Comparison of ENCODE assay signal across 8 mouse cellular contexts in genomic region chr2:153292305-153292861, GRCm38 (mm10). TPM values are rescaled to one million over a fixed set of nuclear protein-coding genes. Genes with fewer than 3 reads are reported as not detected.
DNase-seq lines count a peak whose midpoint lies in the region; ATAC-seq lines count a peak whose summit lies in the region.

No protein-coding gene starts in this region.

- H3K4me1 ChIP-seq in hindbrain, embryonic 15.5 days (replicated peaks), result peaks cover 26% of the 10 kb centered on the region
- H3K4me1 ChIP-seq in liver, embryonic 15.5 days (replicated peaks), result peaks cover 22% of the 10 kb centered on the region
- H3K4me1 ChIP-seq in neural tube, embryonic 13.5 days (replicated peaks), result peaks cover 41% of the 10 kb centered on the region

- no peaks in the 10 kb centered on the region for H3K9me3 ChIP-seq in hindbrain, embryonic 15.5 days
- H3K9me3 ChIP-seq in liver, embryonic 15.5 days (replicated peaks), result no peaks in the 10 kb centered on the region
- no peaks in the 10 kb centered on the region for H3K9me3 ChIP-seq in neural tube, embryonic 13.5 days

- peak; percentile 37 to 61 for DNase-seq in right cerebral cortex, postnatal 10 days (ENCODE audit: low spot score in 2 of 2)
- no peak for DNase-seq in right cerebral cortex, adult 2 months (ENCODE audit: low spot score in 2 of 2)
- peak; percentile 46 for DNase-seq in c-Kit-positive CD71-negative TER-119-negative erythroid progenitor cells, embryonic 14.5 days (ENCODE audit: low read depth)
- no peak for DNase-seq in urinary bladder, postnatal 36 days (ENCODE audit: low spot score in 2 of 2)
- no peak for DNase-seq in right cerebral cortex, postnatal 25 days

- peak overlapping the region; percentile 82 for H3K4me3 ChIP-seq in hindbrain, embryonic 15.5 days
- H3K4me3 ChIP-seq in liver, embryonic 15.5 days (replicated peaks), result peak overlapping the region; percentile 78
- peak overlapping the region; percentile 99 for H3K4me3 ChIP-seq in neural tube, embryonic 13.5 days

- H3K9ac ChIP-seq in hindbrain, embryonic 15.5 days, result peak overlapping the region; percentile 90
- H3K9ac ChIP-seq in liver, embryonic 15.5 days, result peak overlapping the region; percentile 79; the same call in 1 of the 2 replicates
- peak overlapping the region; percentile 98 for H3K9ac ChIP-seq in neural tube, embryonic 13.5 days

- H3K27ac ChIP-seq in hindbrain, embryonic 15.5 days (replicated peaks), result no peak overlapping the region
- H3K27ac ChIP-seq in liver, embryonic 15.5 days (replicated peaks), result 0 out of 2 replicates have a peak overlapping the region, but pooled peaks have one; percentile 59
- no peak overlapping the region for H3K27ac ChIP-seq in neural tube, embryonic 13.5 days (replicated peaks)

- no peak for ATAC-seq in hindbrain, embryonic 15.5 days (ENCODE audit: low FRiP score, low read depth)
- ATAC-seq in liver, embryonic 15.5 days (ENCODE audit: insufficient read depth), result peak; percentile 34
- ATAC-seq in neural tube, embryonic 13.5 days (ENCODE audit: low read depth), result no peak

- 58% methylated on average over 7 of the region's 7 CpGs for WGBS in hindbrain, embryonic 15.5 days
- WGBS in liver, embryonic 15.5 days (ENCODE audit: insufficient replicate concordance), result 22% methylated on average over 7 of the region's 7 CpGs
- WGBS in neural tube, embryonic 13.5 days, result 49% methylated on average over 7 of the region's 7 CpGs

- peak overlapping the region; percentile 72 for H3K4me2 ChIP-seq in hindbrain, embryonic 15.5 days
- H3K4me2 ChIP-seq in liver, embryonic 15.5 days, result peak overlapping the region; percentile 94
- peak overlapping the region; percentile 79 for H3K4me2 ChIP-seq in neural tube, embryonic 13.5 days

- H3K27me3 ChIP-seq in hindbrain, embryonic 15.5 days, result no peaks in the 10 kb centered on the region
- H3K27me3 ChIP-seq in liver, embryonic 15.5 days, result no peaks in the 10 kb centered on the region
- no peaks in the 10 kb centered on the region for H3K27me3 ChIP-seq in neural tube, embryonic 13.5 days

- no peaks in the 10 kb centered on the region for H3K36me3 ChIP-seq in hindbrain, embryonic 15.5 days
- H3K36me3 ChIP-seq in liver, embryonic 15.5 days (replicated peaks), result no peaks in the 10 kb centered on the region
- H3K36me3 ChIP-seq in neural tube, embryonic 13.5 days, result 0 out of 2 replicates have a peak, but pooled peaks cover 6% of the 10 kb centered on the region

RNA-seq across cellular contexts. Expression of gene Kif3b, which starts 1.2 kb away (rescaled TPM):
- 22.8 and 23.1 TPM in 2 replicates for polyA plus RNA-seq in hindbrain, embryonic 15.5 days (2015; fragmentation: Nextera tagmentation; extraction: Ambion mirVana)
- polyA plus RNA-seq in liver, embryonic 15.5 days (2015; fragmentation: Nextera tagmentation; extraction: Ambion mirVana), result 1.4 and 2.0 TPM in 2 replicates
- 16.7 and 17.2 TPM in 2 replicates for polyA plus RNA-seq in neural tube, embryonic 13.5 days (2015; fragmentation: Nextera tagmentation; extraction: Ambion mirVana)

RNA-seq across cellular contexts. Expression of gene Pofut1, which starts 51.0 kb away (rescaled TPM):
- 5.5 and 5.6 TPM in 2 replicates for polyA plus RNA-seq in hindbrain, embryonic 15.5 days (2015; fragmentation: Nextera tagmentation; extraction: Ambion mirVana)
- 2.6 TPM in 2 replicates for polyA plus RNA-seq in liver, embryonic 15.5 days (2015; fragmentation: Nextera tagmentation; extraction: Ambion mirVana)
- 4.9 and 5.5 TPM in 2 replicates for polyA plus RNA-seq in neural tube, embryonic 13.5 days (2015; fragmentation: Nextera tagmentation; extraction: Ambion mirVana)

RNA-seq across cellular contexts. Expression of gene Plagl2, which starts 51.2 kb away (rescaled TPM):
- polyA plus RNA-seq in hindbrain, embryonic 15.5 days (2015; fragmentation: Nextera tagmentation; extraction: Ambion mirVana), result 5.8 and 6.2 TPM in 2 replicates
- polyA plus RNA-seq in liver, embryonic 15.5 days (2015; fragmentation: Nextera tagmentation; extraction: Ambion mirVana), result 17.1 TPM in 2 replicates
- 7.1 and 8.3 TPM in 2 replicates for polyA plus RNA-seq in neural tube, embryonic 13.5 days (2015; fragmentation: Nextera tagmentation; extraction: Ambion mirVana)

RNA-seq across cellular contexts. Expression of gene Asxl1, which starts 53.2 kb away (rescaled TPM):
- polyA plus RNA-seq in hindbrain, embryonic 15.5 days (2015; fragmentation: Nextera tagmentation; extraction: Ambion mirVana), result 13.8 and 14.1 TPM in 2 replicates
- 6.4 and 7.2 TPM in 2 replicates for polyA plus RNA-seq in liver, embryonic 15.5 days (2015; fragmentation: Nextera tagmentation; extraction: Ambion mirVana)
- 9.8 and 12.1 TPM in 2 replicates for polyA plus RNA-seq in neural tube, embryonic 13.5 days (2015; fragmentation: Nextera tagmentation; extraction: Ambion mirVana)

Comparison
In these comparisons a context has a peak if more than half of its experiments do, and no peak if none do; other contexts are left out.
1. DNase-seq: peak in right cerebral cortex, postnatal 10 days (2 of 2) and c-Kit-positive CD71-negative TER-119-negative erythroid progenitor cells, embryonic 14.5 days (single experiment); none in right cerebral cortex, adult 2 months (0 of 2), urinary bladder, postnatal 36 days (0 of 2) and right cerebral cortex, postnatal 25 days (single experiment).
2. Peak in every context shown above with its lines, with median percentiles within 50 percentile points of each other: H3K4me2 ChIP-seq, H3K4me3 ChIP-seq and H3K9ac ChIP-seq.